Mouse (Mus musculus) CD4-positive, CD25-positive, alpha-beta regulatory T cell (primary cell): ENCODE results near the gene Agps. TPM values are rescaled to one million over a fixed set of nuclear protein-coding genes. Genes with fewer than 3 reads are reported as not detected.

ENCODE experiments used
- polyA plus RNA-seq: library from polyadenylated mRNA; unstranded; fragments of 100-300 nt; shearing (Covaris generic); gene quantifications from one replicate; pipeline ENCODE4 v1.2.1, GENCODE M21; 2017

The Agps gene
- 55.1 TPM for polyA plus RNA-seq

GRCm38 (mm10) chr2:75831881-75832633 is at the start of gene Agps:
Gene Agps, plus strand, starts transcription at chr2:75832177.

DNA sequence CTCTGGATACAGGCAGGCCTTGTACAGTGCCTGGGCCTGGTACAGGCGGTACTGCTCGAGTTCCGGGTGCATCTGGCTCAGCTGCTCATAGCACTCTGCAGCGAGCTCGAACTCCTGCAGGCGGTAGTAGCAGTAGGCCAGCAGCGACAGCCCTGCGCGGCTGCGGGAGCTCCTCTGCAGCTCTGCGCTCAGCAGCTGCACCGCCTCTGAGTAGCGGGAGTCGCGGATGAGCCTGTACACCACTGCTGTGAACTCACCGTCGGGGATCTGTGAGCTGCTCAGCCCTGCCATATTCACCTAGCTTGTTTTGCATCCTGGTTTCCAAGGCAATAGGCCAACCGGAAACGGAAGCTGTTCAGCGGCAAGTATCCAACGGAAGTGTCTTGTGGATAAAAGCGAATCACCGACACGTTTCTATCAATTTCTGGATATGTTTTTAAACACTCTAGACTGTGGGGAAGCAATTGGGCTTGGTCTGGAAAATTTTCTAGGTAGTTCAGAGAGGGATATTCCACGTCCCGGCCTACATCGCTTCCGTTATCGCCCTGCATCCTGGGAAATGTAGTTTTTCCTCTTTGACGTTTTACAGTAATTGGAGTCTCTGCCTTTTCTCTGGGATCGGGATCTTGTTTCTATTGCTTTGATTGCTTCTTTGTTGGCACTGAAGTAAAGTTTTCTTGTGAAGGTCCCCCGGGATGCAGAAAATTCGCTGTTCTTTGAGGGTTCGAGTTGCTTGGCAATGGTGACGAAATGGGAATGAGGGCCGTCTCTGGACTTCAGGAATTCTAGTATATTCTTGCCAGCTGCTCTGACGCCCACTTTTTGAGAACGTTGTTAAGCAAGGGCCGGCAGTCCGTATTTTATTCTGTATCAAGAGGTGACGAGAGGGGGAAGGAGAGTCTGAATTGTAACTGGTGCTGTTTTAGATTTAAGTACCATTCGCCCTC is 106.4 kb downstream of the Agps start, which contains the start of gene Ttc30b:
Gene Ttc30b, minus strand, starts transcription at position 469 of the 947 bp plus-strand sequence.

DNA sequence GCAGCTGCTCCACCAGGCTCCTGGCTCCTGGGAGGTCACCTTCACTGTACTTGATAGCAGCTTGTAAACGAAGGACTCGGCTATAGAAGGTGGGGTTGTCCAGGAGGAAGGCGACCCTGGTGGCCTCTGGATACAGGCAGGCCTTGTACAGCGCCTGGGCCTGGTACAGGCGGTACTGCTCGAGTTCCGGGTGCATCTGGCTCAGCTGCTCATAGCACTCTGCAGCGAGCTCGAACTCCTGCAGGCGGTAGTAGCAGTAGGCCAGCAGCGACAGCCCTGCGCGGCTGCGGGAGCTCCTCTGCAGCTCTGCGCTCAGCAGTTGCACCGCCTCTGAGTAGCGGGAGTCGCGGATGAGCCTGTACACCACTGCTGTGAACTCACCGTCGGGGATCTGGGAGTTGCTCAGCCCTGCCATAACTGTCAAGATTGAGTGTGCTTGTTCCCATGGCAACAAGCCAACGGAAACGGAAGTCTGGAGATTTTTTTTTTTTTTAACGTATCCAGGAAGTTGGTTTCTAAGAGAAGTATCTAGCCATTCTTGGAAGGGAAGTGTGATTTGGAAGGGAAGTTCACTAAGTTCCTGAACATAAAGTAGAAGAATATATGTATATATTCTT is 145.9 kb downstream of the Agps start, which contains the start of gene Ttc30a2:
Gene Ttc30a2, minus strand, starts transcription at position 419 of the 617 bp plus-strand sequence.

Other genes starting within 250 kb of the Agps start
- 72.9 TPM for gene Hnrnpa3, start 172.9 kb upstream of the Agps start, polyA plus RNA-seq
- gene Nfe2l2, start 127.5 kb upstream of the Agps start, polyA plus RNA-seq: 44.9 TPM
- gene Ttc30b, start 106.4 kb downstream of the Agps start, polyA plus RNA-seq: 2.3 TPM
- gene Ttc30a2, start 146.0 kb downstream of the Agps start, polyA plus RNA-seq: not detected
- gene Ttc30a1, start 149.8 kb downstream of the Agps start, polyA plus RNA-seq: 1.1 TPM